Mouse (Mus musculus): ENCODE measurements around the gene Krtap1-3.

GRCm38 (mm10) chr11:99547892-99548291 lies 43.2 kb downstream of the Krtap1-3 start:
- TF ChIP-seq CTCF (conservative IDR thresholded peaks at IDR 0.05; ENCODE audit: low read length) (peak; percentile 25), POU5F1 (IDR thresholded peaks at IDR 0.05; ENCODE audit: borderline replicate concordance, low read length) (no peak), NANOG (IDR thresholded peaks at IDR 0.05; ENCODE audit: borderline replicate concordance, low read length) (no peak)

Measured in E14TG2a.4 (cell line).